Mouse (Mus musculus): ENCODE results near the gene Sult6b1.
A peak's percentile ranks its signal among the peaks of the same experiment; 100 is the strongest.

Gene Sult6b1

DNA sequence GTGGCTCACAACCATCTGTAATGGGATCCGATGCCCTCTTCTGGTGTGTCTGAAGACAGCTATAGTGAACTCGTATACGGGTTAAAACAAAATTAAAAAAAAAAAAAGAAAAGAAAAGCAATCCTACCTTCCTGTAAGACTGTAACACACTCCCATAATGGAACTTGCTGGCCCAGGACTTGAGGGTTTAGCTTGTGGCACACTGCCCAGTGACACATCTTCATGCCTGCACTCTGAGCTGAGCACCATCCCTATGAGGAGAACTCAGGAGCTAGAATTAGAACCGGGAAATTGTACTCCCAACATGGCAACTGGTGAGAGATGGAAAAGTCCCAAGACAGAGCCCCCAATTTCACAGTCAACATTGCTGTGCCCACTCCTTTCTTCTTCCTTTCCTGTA, 23.5 kb downstream of the Sult6b1 start:
- DNase-seq = no peak

DNA sequence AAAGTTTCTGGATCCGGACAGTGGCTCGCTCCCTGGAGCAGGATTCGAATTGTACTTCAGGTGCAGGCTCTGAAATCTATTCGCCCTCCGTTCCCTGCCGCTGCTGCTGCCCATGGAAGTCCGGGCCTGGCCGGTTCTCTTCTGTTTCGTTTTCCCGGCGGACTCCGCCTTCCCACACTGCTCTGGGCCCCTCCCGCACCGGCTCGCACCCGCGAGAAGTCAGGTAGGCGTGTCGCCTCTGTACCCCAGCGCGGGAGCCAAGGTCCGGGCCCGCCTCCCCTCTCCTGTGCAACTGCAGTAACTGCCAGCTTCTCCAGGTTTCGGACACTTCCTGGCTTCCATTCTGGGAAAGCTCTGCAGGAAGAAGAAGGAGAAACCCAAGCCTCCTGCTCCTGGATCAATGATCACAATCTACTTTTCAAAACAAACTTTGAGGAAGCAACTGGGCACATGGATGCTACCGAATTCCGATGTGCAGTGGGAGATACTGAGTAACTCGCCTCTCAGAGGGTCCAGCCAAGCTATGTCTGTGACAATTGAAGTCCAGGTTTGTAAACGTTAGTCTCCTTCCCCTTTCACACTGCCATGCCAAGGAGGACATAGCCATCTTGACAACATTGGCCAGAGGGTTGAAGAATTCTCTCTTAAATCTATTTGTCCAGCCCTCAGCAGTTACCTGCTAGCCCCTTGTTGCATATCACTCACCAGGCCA, 24.2 kb downstream of the Sult6b1 start, which contains the start of gene Eif2ak2:
Eif2ak2 (minus strand) TSS at position 173 of the 712 bp plus-strand sequence.
- DNase-seq = peak; percentile 92

DNA sequence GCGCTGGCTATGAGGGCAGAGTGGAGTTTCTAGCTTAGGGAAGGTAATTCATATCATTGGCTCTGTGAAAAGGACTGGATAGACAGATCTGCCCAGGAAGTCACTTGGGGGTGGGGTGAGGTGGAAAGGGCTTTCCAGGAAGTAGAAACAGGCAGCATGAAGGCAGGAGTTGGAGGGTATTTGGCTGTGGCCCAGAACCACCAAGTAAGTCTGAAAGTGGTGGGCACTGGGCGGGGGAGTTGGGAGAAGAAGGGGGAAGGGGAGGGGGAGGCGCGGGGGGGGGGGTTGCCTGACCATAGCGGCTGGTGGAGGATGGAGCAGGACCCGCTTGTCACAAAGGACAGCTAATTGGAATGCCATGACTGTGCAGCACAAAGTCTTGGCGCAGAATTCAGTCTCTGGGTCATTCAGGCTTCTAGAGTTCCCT, 24.9 kb downstream of the Sult6b1 start:
- DNase-seq = peak; percentile 17

DNA sequence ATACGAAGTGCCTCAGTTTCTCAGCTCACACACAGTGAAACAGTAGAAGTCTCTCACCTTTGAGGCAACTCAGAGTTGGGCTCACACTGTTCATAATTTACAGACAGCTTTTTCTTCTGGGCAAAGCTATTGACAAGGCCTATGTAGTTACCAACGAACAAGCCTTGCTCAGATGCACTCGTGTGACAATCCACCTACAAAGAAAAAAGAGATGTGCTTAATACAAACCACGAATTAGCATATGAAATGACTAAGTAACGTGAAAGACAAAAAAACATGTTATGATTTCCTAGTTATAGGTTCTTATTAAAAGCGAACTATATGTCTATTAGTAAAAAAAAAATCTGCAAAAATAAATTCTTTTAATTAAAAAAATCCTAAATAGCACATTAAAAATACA, 32.9 kb downstream of the Sult6b1 start:
- no peak for DNase-seq

DNA sequence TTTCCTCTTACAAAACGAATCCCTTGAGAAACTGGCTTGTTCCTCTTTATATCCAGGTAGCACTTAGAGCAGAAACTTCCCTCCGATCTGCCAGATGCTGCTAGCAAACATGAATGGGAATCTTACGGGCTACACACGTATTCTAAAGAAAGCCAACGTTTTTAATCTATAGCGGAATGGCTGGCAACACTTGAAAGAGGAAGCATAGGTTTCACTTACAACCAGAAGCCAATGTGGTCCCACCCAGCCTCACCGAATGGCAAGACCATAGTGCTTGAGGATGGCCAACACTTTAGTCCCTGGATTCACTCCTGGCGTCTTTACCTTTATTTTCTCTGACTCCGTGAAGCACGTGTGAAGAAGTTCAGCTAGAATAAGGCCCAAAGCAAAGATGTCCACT, 50.5 kb downstream of the Sult6b1 start:
- no peak for DNase-seq

DNA sequence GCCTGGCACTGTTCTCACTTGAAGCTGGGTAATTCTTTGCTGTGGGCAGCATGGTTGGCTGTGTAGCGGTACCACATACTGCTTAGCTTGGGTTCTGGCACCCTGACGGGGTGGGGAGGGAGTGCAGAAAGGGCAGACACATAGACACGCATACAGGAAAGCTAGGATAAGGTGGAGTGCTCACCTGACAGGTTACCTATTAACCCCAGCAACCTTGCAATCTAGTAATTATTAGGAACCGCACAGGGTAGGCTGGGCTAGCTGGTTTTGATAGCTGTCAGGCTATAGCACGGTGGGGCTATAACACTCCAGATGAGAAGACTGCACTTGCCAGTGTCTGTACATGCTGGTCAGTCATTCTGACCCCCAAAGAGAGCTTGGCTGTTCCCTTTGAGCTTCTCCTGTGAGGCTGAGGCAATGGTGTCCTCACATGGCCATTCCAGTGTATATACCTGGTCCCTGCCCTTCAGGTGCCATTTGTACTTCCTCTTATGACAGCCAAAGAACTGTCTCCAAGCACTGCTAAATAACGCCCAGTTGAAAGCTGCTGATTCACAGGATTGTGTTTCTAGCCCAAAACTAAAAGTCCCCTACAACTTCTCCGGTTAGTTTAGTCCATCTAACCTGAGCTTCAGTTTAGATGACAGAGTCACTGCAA, 64.4 kb downstream of the Sult6b1 start:
- DNase-seq = no peak

DNA sequence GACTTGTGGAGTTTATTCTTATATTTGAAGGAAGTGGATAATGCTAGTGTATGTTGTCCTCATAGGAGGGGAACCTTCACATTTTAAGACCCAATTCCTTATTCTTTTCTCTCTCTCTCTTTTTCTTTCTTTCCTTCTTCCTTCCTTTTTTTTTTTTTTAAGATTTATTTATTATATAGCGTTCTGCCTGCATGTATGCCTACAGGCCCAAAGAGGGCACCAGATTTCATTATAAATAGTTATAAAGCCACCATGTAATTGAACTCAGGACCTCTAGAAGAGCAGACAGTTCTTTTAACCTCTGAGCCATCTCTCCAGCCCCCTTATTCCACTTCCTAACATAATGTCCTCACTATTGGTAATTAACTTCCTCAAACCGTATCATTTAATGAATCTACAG, 70.7 kb downstream of the Sult6b1 start:
- DNase-seq = no peak

DNA sequence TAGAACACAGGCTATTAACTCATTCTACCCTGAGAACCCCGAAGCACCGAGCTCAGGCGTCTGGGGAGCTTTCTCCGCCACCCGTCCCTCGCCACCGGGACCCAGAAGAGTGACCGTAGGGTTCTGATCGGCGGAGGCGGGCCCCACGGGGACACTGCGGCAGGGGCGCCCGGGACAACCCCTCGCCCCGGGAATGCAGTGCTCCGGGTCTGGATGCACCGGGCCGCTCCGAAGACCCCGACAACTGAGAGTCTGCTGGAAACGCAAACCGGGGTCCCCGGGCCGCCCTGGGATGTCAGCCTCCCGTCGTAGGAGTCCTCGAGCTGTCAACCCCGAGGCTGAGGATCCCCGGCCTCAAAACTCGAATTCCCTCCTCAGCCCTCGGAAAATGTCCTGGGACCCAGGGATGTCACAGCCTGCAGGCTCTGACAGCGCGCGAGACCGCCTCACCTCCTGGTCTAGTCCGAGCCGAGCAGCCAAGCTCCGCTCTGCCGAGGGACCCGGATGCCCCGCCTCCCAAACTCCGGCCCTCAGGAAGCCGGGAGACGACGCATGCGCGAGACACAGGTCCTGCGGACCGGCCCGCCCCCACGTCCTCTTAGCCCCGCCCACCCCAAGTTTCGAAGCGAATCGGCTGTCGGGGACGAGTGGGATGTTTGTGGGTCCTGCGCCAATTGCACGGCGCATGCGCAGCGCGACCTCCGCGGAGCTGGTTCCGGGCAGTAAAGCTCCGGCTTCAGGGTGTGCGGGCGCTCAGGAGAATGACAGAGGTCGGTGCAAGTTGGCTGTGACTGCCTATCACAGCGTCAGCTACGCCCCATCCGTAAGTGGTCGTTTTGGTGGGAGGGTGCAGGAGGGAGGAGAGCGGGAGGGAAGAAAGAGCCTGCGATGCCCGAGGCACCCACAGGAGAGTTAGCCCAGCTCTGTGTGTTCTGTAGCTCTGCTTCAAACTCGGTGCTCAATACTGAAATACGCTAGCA, 71.6 kb downstream of the Sult6b1 start, which contains the start of the genes Heatr5b and Gpatch11:
Heatr5b (minus strand) TSS at position 509 of the 980 bp plus-strand sequence.
Gpatch11 (plus strand) TSS at position 712 of the 980 bp plus-strand sequence.
- DNase-seq = peak; percentile 97
